Mouse (Mus musculus) erythroblast, embryonic 14.5 days (primary cell): ENCODE data around the gene Wipf1.

Experiments
- GATA1 ChIP-seq: IDR thresholded peaks from 2 replicates; pipeline ENCODE4 v1.6.1; 2012; ENCODE audit warnings: low read length, inconsistent platforms, mixed read lengths
- TAL1 ChIP-seq: IDR thresholded peaks from 3 replicates; pipeline ENCODE4 v1.6.1; 2012; ENCODE audit warnings: low read length, inconsistent platforms, mixed read lengths

DNA sequence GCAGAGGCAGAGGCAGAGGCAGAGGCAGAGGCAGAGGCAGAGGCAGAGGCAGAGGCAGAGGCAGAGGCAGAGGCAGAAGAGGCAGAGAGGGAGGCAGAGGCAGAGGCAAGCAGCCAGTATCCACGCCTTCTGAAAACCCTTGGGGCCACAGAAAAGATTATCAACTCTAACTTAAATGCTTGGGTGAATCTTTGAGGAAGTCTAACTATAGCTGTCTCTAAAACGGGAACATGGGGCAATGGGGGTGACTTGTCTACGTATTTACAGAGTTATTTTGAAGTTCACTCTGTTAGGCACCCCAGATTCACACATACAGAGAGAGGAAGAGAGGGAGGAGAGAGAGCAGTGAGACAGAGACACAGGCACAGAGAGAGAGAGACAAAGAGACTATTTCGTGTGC, 74.0 kb downstream of the Wipf1 start:
- TF ChIP-seq GATA1, result no peak
- no peak for TF ChIP-seq TAL1
